Mouse (Mus musculus) gastrocnemius, adult 2 months (tissue): ENCODE results near the gene Gjd2. TPM values are rescaled to one million over a fixed set of nuclear protein-coding genes. Genes with fewer than 3 reads are reported as not detected.

Experiments used
- DNase-seq: peaks from one replicate; pipeline ENCODE4 v3.0.0; 2022
- H3K27ac ChIP-seq: fragments of 200-600 bp; 2 replicates; pipeline ENCODE4 v1.8.1; 2022; ENCODE audit warnings: mild to moderate bottlenecking
- H3K4me3 ChIP-seq: fragments of 200-600 bp; 2 replicates; pipeline ENCODE4 v1.8.1; 2022; ENCODE audit warnings: mild to moderate bottlenecking, moderate library complexity
- CTCF ChIP-seq: fragments of 200-600 bp; IDR thresholded peaks from 2 replicates; pipeline ENCODE4 v1.8.1; 2022; ENCODE audit warnings: antibody characterized with exemption, mild to moderate bottlenecking, moderate library complexity
- intact Hi-C: fragments of 180-260 bp; cut with DNase I; formaldehyde crosslinking; loops from one replicate; pipeline ENCODE4 v1.15.1; 2025
- long read RNA-seq, 2 experiments: library from polyadenylated mRNA; stranded (forward); transcript quantifications; one replicate each; pipeline ENCODE4 v2.0.0; 2021
- total RNA-seq, 2 experiments: library from RNA; stranded (reverse); gene quantifications; 2 replicates each; pipeline ENCODE4 v1.2.3; 2021

Gjd2 gene
- not detected for total RNA-seq
- long read RNA-seq, experiment 1 = 0 reads
- long read RNA-seq, experiment 2 = 0 reads

DNA sequence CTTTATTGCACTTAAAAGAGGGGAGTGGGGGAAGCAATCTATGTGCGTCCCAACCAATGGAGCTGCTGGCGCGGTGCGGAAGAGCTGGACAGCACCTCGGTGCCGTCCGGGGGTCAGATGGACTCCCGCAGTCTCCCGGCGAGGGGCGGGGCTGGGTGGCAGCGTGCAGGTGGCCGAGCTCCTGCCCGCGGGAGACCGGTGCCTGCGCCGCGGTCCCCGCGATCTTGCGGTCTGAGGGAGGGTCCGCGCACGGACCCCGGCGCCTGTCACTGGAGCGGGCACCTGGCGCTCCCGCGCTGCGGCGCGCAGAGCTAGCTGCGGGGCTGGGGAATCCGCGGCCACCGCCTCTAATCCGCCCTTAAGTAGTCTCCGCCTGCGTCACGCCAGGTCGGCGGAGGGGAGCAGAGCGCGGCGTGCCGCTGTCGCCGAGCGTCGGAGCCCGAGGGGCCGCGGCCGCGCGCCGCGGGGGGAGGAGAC lies at the start of gene Gjd2:
Gene Gjd2 (minus strand): TSS at position 325 of the 477 bp plus-strand sequence.
- intact Hi-C loops = no loop called here
- no peak for TF ChIP-seq CTCF
- Histone ChIP-seq H3K27ac (no peak within 1 kb of the TSS), H3K4me3 (peak within 1 kb of the TSS; percentile 67)
- DNase-seq = peak; percentile 16

DNA sequence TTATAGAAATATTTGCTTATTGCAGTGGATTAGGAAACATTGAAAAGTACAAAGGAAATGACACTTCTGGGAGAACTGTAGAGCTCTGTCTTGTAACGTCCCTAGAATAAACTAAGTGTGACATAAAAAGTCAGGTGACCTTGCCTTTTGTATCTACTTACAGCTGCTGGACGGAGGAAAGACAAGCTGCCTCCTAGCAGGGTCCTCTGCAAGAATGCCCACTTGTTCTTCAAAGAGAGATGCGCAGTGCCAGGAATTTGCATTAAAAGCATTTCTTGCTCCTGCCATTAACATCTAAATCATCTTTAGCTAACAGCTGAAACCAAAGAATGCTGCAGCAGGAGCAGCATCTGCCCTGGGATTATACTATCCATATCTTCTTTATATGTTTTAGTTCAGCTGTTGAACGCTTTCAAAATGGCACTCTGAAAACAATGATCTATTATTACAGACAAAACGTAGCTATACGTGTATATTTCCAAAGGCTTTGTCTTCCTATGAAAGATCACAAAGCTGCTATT lies 46.7 kb upstream of the Gjd2 start:
- intact Hi-C loops = no loop called here
- no peak for DNase-seq
- TF ChIP-seq CTCF = no peak
- H3K4me3 ChIP-seq = no peak overlapping the region
- no peak overlapping the region for H3K27ac ChIP-seq

GRCm38 (mm10) chr2:114059608-114060007 lies 46.2 kb upstream of the Gjd2 start:
- DNase-seq = no peak
- Histone ChIP-seq H3K4me3 (no peak overlapping the region), H3K27ac (no peak overlapping the region)
- no peak for TF ChIP-seq CTCF
- intact Hi-C loops = no loop called here

GRCm38 (mm10) chr2:114058226-114058796 lies 44.9 kb upstream of the Gjd2 start:
- no peak for TF ChIP-seq CTCF
- no peak overlapping the region for H3K4me3 ChIP-seq
- intact Hi-C loops = no loop called here
- peak; percentile 36 for DNase-seq
- peak overlapping the region; percentile 82 for H3K27ac ChIP-seq

DNA sequence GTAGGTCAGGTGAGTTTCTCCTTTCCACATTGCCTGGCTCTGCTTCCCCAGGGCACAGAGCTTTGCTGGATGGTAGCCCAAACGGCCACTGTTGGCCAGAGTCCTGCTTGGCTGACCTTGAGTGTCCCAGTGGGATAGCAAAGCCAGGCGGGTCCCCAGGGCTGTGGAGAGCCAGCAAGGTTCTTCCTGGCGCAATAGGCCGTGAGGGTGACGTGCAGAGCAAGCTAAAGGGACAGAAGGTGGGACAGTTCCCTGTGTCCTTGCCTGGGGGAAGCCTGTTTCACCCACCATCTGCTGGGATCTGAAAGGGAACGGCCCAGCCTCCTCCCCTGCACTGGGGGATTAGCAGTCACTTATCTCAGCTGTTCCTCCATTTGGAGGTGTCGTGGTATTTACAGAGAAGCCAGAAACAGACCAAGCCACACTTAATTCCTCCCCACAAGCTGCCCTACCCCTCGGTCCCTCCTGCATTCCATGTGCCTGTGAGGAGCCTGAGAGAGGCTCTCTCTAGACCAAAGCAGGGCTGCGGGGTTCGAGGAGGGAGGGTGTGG lies 44.0 kb upstream of the Gjd2 start:
- DNase-seq = peak; percentile 83
- Histone ChIP-seq H3K4me3 (peak overlapping the region; percentile 23), H3K27ac (peak overlapping the region; percentile 82)
- no peak for TF ChIP-seq CTCF
- intact Hi-C loops = no loop called here

- Histone ChIP-seq H3K4me3 (no peak overlapping the region), H3K27ac (no peak overlapping the region)
- no peak for DNase-seq
- TF ChIP-seq CTCF = no peak
- intact Hi-C loops = loop anchor here (5.0 kb wide), 2 partner anchors 83 to 902 kb away; no protein-coding TSS in a partner anchor
These were observed 40.7 kb upstream of the Gjd2 start for GRCm38 (mm10) chr2:114054129-114054528.

DNA sequence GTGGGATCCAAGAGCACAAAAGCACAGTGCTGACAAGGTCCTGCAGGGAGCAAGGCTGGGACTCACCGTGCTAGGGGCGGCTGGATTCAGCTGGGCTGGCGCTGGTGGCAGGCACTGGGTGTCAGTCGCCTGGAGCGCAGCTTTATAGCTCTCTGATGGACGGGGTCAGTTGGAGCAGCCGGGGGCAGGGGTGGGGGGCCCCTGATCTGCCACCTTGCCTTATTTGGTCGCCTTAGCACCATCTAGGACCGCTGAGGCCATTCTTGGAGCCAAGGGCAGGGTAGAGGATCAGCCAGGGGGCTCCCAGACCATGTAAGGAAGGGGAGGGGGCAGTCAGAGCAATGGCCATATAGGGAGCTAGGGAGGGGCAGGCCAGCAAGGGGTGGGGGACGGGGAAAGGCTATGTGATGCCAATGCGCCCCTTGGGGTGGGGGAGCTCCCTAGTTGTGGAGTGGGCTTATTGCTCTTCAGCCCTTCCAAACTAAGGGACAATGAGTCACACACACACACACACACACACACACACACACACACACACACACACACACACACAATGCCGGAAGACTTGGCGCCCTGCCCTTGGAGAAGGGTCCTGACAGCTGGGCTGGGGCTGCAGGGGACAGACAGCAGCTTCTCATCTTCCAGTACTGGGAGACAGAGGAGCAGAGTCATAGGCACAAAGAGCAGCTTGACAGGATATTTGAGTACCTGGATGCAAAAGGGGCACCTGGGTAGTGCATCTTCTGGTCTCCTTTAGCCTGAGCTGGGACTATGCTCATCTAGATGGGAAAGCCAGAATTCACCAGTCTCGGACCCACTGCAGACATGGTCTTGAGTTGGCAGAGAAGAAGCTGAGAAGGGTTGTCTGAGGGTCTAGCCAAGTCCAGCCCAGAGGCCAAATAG lies 39.5 kb upstream of the Gjd2 start, which contains the start of gene Actc1:
Gene Actc1 (minus strand): TSS at position 853 of the 903 bp plus-strand sequence.
- intact Hi-C loops = loop anchor here (5.0 kb wide), 2 partner anchors 84 to 901 kb away; no protein-coding TSS in a partner anchor
- no peak for TF ChIP-seq CTCF
- DNase-seq = peak; percentile 52
- peak within 1 kb of the TSS; percentile 57 for H3K4me3 ChIP-seq
- peak within 1 kb of the TSS; percentile 43; the same call in 1 of the 2 replicates for H3K27ac ChIP-seq

GRCm38 (mm10) chr2:114051871-114052241 lies 38.4 kb upstream of the Gjd2 start:
- no peak for DNase-seq
- TF ChIP-seq CTCF = no peak
- Histone ChIP-seq H3K4me3 (peak overlapping the region; percentile 57), H3K27ac (peak overlapping the region; percentile 43; the same call in 1 of the 2 replicates)
- intact Hi-C loops = loop anchor here (5.0 kb wide), 2 partner anchors 85 to 900 kb away; no protein-coding TSS in a partner anchor

DNA sequence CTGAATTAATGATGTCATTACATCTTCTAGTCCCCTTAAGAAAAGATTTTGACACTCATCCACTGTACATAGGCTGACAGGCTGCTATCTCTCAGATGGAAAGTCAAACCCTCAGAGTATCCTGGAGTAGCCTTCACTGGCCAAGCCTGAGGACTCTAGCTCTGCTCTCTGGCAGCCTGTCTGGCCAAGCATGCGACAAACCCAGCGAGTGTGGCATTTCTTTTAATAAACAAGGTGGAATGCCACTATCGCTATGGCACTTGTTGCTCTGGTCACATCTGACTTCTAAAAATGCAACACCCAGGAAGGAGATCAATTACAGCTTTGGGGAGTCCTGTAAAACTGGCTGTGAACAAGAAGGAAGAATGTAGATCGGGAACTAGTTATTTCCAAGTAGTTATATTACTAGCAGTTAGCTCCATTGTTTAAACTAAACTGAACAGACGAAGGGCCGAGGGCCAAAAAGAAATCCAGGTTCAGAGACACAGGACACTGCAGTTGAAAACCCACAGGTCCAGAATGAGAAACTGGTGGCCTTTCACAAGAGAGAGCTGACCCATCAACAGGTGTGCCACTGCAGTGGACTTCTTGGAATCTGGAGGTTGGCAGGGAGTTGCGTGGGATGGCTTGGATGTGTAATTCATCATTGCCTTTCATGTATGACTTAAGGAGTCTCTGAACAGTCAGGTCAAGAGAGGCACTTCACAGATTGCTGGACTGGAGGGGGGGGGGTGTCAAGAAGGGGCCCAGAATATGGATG lies 37.9 kb upstream of the Gjd2 start:
- H3K4me3 ChIP-seq = peak overlapping the region; percentile 57
- DNase-seq = peak; percentile 42
- TF ChIP-seq CTCF = no peak
- peak overlapping the region; percentile 43; the same call in 1 of the 2 replicates for H3K27ac ChIP-seq
- intact Hi-C loops = loop anchor here (5.0 kb wide), 2 partner anchors 86 to 899 kb away; no protein-coding TSS in a partner anchor

DNA sequence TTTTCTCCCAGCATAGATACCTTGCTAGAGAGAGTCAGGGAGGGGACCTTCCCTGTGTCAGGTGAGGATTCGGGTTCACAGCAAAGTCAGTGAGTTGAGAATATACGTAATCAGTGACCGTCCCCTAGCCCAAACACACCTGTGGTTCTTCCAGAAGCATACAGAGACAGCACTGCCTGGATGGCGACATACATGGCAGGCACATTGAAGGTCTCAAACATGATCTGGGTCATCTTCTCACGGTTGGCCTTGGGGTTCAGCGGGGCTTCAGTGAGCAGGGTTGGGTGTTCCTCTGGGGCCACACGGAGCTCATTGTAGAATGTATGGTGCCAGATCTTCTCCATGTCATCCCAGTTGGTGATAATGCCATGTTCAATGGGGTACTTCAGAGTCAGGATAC lies 36.7 kb upstream of the Gjd2 start:
- Histone ChIP-seq H3K27ac (no peak overlapping the region), H3K4me3 (no peak overlapping the region)
- TF ChIP-seq CTCF = no peak
- DNase-seq = no peak
- intact Hi-C loops = loop anchor here (5.0 kb wide), 2 partner anchors 87 to 898 kb away; no protein-coding TSS in a partner anchor

DNA sequence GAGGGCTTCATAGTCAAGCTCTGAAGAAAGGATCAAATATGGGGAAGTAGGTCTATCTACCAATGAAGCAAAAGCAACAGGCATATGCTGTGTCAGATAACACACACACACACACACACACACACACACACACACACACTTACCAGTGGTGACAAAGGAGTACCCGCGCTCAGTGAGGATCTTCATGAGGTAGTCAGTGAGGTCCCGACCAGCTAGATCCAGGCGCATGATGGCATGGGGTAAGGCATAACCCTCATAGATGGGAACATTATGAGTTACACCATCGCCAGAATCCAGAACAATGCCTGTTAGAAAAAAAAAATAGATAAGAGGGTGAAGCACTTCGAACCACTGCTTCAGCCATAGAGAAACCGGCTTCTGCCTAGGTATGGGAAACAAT lies 36.0 kb upstream of the Gjd2 start:
- no peak for TF ChIP-seq CTCF
- DNase-seq = no peak
- H3K27ac ChIP-seq = no peak overlapping the region
- no peak overlapping the region for H3K4me3 ChIP-seq
- intact Hi-C loops = no loop called here
